Mouse (Mus musculus) forebrain, embryonic 11.5 days (tissue): Measurements from ENCODE around the gene Robo2. TPM values are rescaled to one million over a fixed set of nuclear protein-coding genes. Genes with fewer than 3 reads are reported as not detected.
"Not testable (repeated sequence)": the region's sequence is repeated elsewhere in the genome, so short reads cannot be mapped to it uniquely, and the experiment has no call there.

Source experiments
- ATAC-seq: fragments of 200-750 bp; cut with Nextera tagmentation; replicated peaks from 2 replicates; pipeline ENCODE4 v1.8.0; 2017; ENCODE audit warnings: moderate TSS enrichment; ENCODE audit not compliant: low FRiP score
- DNase-seq: peaks from one replicate; pipeline ENCODE4 v3.0.0-alpha.2; 2017; ENCODE audit warnings: low spot score
- H3K27ac ChIP-seq: fragments of 300-500 bp; sonication (generic); 2 replicates; pipeline ENCODE4 v1.5.1; 2014; ENCODE audit warnings: low read depth, low read length
- H3K27me3 ChIP-seq: fragments of 300-500 bp; sonication (generic); 2 replicates; pipeline ENCODE4 v1.6.1; 2014; ENCODE audit warnings: mild to moderate bottlenecking, low read length, mixed read lengths; ENCODE audit not compliant: control insufficient read depth, insufficient read depth
- H3K36me3 ChIP-seq: fragments of 300-500 bp; sonication (generic); 2 replicates; pipeline ENCODE4 v1.6.1; 2014; ENCODE audit warnings: mild to moderate bottlenecking, low read length, moderate library complexity, mixed read lengths; ENCODE audit not compliant: control insufficient read depth, insufficient read depth
- H3K4me1 ChIP-seq: fragments of 300-500 bp; sonication (generic); replicated peaks from 2 replicates; pipeline ENCODE4 v1.6.1; 2014; ENCODE audit warnings: low read length, mixed read lengths; ENCODE audit not compliant: control insufficient read depth, insufficient read depth
- H3K4me2 ChIP-seq: fragments of 300-500 bp; sonication (generic); 2 replicates; pipeline ENCODE4 v1.6.1; 2014; ENCODE audit warnings: low read depth, mild to moderate bottlenecking, low read length, moderate library complexity, mixed read lengths; ENCODE audit not compliant: severe bottlenecking
- H3K4me3 ChIP-seq: fragments of 300-500 bp; sonication (generic); 2 replicates; pipeline ENCODE4 v1.5.1; 2014; ENCODE audit warnings: low read depth, low read length
- H3K9ac ChIP-seq: fragments of 300-500 bp; sonication (generic); 2 replicates; pipeline ENCODE4 v1.6.1; 2014; ENCODE audit warnings: low read length
- H3K9me3 ChIP-seq: fragments of 300-500 bp; sonication (generic); 2 replicates; pipeline ENCODE4 v1.6.1; 2016; ENCODE audit warnings: low read length, mixed read lengths; ENCODE audit not compliant: control insufficient read depth
- WGBS: fragments of 180-500 bp; shearing (Covaris S2); extraction: QIAGEN DNeasy Blood & Tissue Kit; methylation state at CpG from one replicate; pipeline ENCODE4 v1.1.7; 2014; 5-methylcytosine and 5-hydroxymethylcytosine counted together
- polyA plus RNA-seq: library from polyadenylated mRNA; unstranded; fragments of >200 nt; fragmentation: Nextera tagmentation; extraction: Ambion mirVana; gene quantifications from 2 replicates; pipeline ENCODE4 v1.2.1, GENCODE M21; 2014

Gene Robo2
- polyA plus RNA-seq, 1 experiment from 2014 or later, result 33.7 TPM

- no peak for ATAC-seq
- Histone ChIP-seq H3K27ac (no peak overlapping the region), H3K4me3 (no peak overlapping the region)
Observed at GRCm38 (mm10) chr16:74061951-74062350, 349.7 kb downstream of the Robo2 start.

GRCm38 (mm10) chr16:74061479-74061878, 350.1 kb downstream of the Robo2 start:
- Histone ChIP-seq H3K36me3 (no peaks in the 10 kb centered on the region), H3K4me3 (no peak overlapping the region), H3K4me1 (no peaks in the 10 kb centered on the region), H3K9ac (no peak overlapping the region), H3K27me3 (no peaks in the 10 kb centered on the region), H3K27ac (no peak overlapping the region), H3K4me2 (no peak overlapping the region), H3K9me3 (no peaks in the 10 kb centered on the region)
- DNase-seq (no peak), ATAC-seq (no peak)

More at GRCm38 (mm10) chr16:74061951-74062350, 349.7 kb downstream of the Robo2 start:
- H3K9me3 ChIP-seq, result no peaks in the 10 kb centered on the region
- no peak overlapping the region for H3K9ac ChIP-seq
- no peaks in the 10 kb centered on the region for H3K4me1 ChIP-seq
- H3K4me2 ChIP-seq, result no peak overlapping the region
- no peaks in the 10 kb centered on the region for H3K36me3 ChIP-seq
- no peak for DNase-seq
- H3K27me3 ChIP-seq, result no peaks in the 10 kb centered on the region

GRCm38 (mm10) chr16:74056886-74057285, 354.7 kb downstream of the Robo2 start:
- H3K4me2 ChIP-seq, result no peak overlapping the region
- H3K4me3 ChIP-seq, result no peak overlapping the region
- no peaks in the 10 kb centered on the region for H3K4me1 ChIP-seq
- no peaks in the 10 kb centered on the region for H3K9me3 ChIP-seq
- no peak for ATAC-seq
- H3K27me3 ChIP-seq, result no peaks in the 10 kb centered on the region
- no peak for DNase-seq
- H3K36me3 ChIP-seq, result no peaks in the 10 kb centered on the region
- H3K27ac ChIP-seq, result no peak overlapping the region
- H3K9ac ChIP-seq, result no peak overlapping the region
- 84% methylated on average over 2 of the region's 2 CpGs for WGBS

- DNase-seq, result no peak
- Histone ChIP-seq H3K27ac (no peak overlapping the region), H3K36me3 (no peaks in the 10 kb centered on the region), H3K4me2 (no peak overlapping the region), H3K4me3 (no peak overlapping the region), H3K4me1 (no peaks in the 10 kb centered on the region), H3K27me3 (no peaks in the 10 kb centered on the region), H3K9me3 (no peaks in the 10 kb centered on the region), H3K9ac (no peak overlapping the region)
- no peak for ATAC-seq
- 94% methylated on average over 1 of the region's 1 CpGs for WGBS
Observed at GRCm38 (mm10) chr16:74056210-74056609, 355.4 kb downstream of the Robo2 start.

- H3K27ac ChIP-seq, result no peak overlapping the region
Observed at GRCm38 (mm10) chr16:74055061-74055751, 356.4 kb downstream of the Robo2 start.

GRCm38 (mm10) chr16:74049467-74049866, 362.2 kb downstream of the Robo2 start:
- H3K9ac ChIP-seq, result no peak overlapping the region
- H3K27me3 ChIP-seq, result no peaks in the 10 kb centered on the region
- H3K4me1 ChIP-seq, result 0 out of 2 replicates have a peak, but pooled peaks cover 3% of the 10 kb centered on the region
- ATAC-seq (no peak), DNase-seq (no peak)
- no peaks in the 10 kb centered on the region for H3K36me3 ChIP-seq
- no peak overlapping the region for H3K27ac ChIP-seq
- WGBS, result 82% methylated on average over 5 of the region's 5 CpGs
- no peak overlapping the region for H3K4me2 ChIP-seq
- H3K9me3 ChIP-seq, result no peaks in the 10 kb centered on the region
- no peak overlapping the region for H3K4me3 ChIP-seq

More at GRCm38 (mm10) chr16:74055061-74055751, 356.4 kb downstream of the Robo2 start:
- H3K4me2 ChIP-seq, result no peak overlapping the region
- no peak overlapping the region for H3K9ac ChIP-seq
- WGBS, result 78% methylated on average over 10 of the region's 10 CpGs
- no peaks in the 10 kb centered on the region for H3K4me1 ChIP-seq
- no peak overlapping the region for H3K4me3 ChIP-seq
- no peaks in the 10 kb centered on the region for H3K9me3 ChIP-seq
- no peaks in the 10 kb centered on the region for H3K27me3 ChIP-seq
- ATAC-seq (no peak), DNase-seq (no peak)
- no peaks in the 10 kb centered on the region for H3K36me3 ChIP-seq

GRCm38 (mm10) chr16:74048980-74049379, 362.6 kb downstream of the Robo2 start:
- Histone ChIP-seq H3K4me2 (no peak overlapping the region), H3K9me3 (no peaks in the 10 kb centered on the region), H3K36me3 (no peaks in the 10 kb centered on the region), H3K4me3 (no peak overlapping the region), H3K9ac (no peak overlapping the region), H3K27me3 (no peaks in the 10 kb centered on the region), H3K4me1 (0 out of 2 replicates have a peak, but pooled peaks cover 3% of the 10 kb centered on the region), H3K27ac (no peak overlapping the region)
- DNase-seq, result no peak
- 80% methylated on average over 6 of the region's 6 CpGs for WGBS
- no peak for ATAC-seq

GRCm38 (mm10) chr16:74047232-74047631, 364.4 kb downstream of the Robo2 start:
- H3K4me2 ChIP-seq, result no peak overlapping the region
- 0 out of 2 replicates have a peak, but pooled peaks cover 3% of the 10 kb centered on the region for H3K4me1 ChIP-seq
- 42% methylated on average over 3 of the region's 3 CpGs for WGBS
- H3K36me3 ChIP-seq, result no peaks in the 10 kb centered on the region
- DNase-seq, result no peak
- no peak for ATAC-seq
- H3K27me3 ChIP-seq, result no peaks in the 10 kb centered on the region
- H3K9me3 ChIP-seq, result no peaks in the 10 kb centered on the region
- no peak overlapping the region for H3K4me3 ChIP-seq
- H3K27ac ChIP-seq, result no peak overlapping the region
- no peak overlapping the region for H3K9ac ChIP-seq

- DNase-seq, H3K4me3 ChIP-seq, H3K9me3 ChIP-seq, H3K9ac ChIP-seq, H3K4me1 ChIP-seq, H3K4me2 ChIP-seq, H3K27me3 ChIP-seq, H3K36me3 ChIP-seq, ATAC-seq, H3K27ac ChIP-seq: not testable (repeated sequence)
- WGBS, result 78% methylated on average over 2 of the region's 2 CpGs
Observed at GRCm38 (mm10) chr16:74040797-74041196, 370.8 kb downstream of the Robo2 start.
